Mouse (Mus musculus): ENCODE measurements around the gene Rrad. TPM values are rescaled to one million over a fixed set of nuclear protein-coding genes. Genes with fewer than 3 reads are reported as not detected.

Gene Rrad
- polyA plus RNA-seq, 1 experiment from 2014 or later, result 14.5 TPM

Other genes starting within 250 kb of the Rrad start
- 5.6 and 6.4 TPM in 2 replicates for gene Cmtm4, start 235.5 kb downstream of the Rrad start, polyA plus RNA-seq (2014; fragmentation: Nextera tagmentation; extraction: Ambion mirVana)
- gene Dync1li2, start 188.3 kb downstream of the Rrad start, polyA plus RNA-seq (2014; fragmentation: Nextera tagmentation; extraction: Ambion mirVana), result 25.8 and 56.6 TPM in 2 replicates
- gene Terb1, start 121.4 kb downstream of the Rrad start, polyA plus RNA-seq (2014; fragmentation: Nextera tagmentation; extraction: Ambion mirVana), result 0.33 and 0.79 TPM in 2 replicates
- gene Nae1, start 96.7 kb downstream of the Rrad start, polyA plus RNA-seq (2014; fragmentation: Nextera tagmentation; extraction: Ambion mirVana), result 123 and 129 TPM in 2 replicates
- 1.3 and 1.8 TPM in 2 replicates for gene Car7, start 96.6 kb downstream of the Rrad start, polyA plus RNA-seq (2014; fragmentation: Nextera tagmentation; extraction: Ambion mirVana)
- gene Pdp2, start 39.9 kb downstream of the Rrad start, polyA plus RNA-seq (2014; fragmentation: Nextera tagmentation; extraction: Ambion mirVana), result 15.1 and 18.7 TPM in 2 replicates
- 166 and 200 TPM in 2 replicates for gene Cdh16, start 6.9 kb downstream of the Rrad start, polyA plus RNA-seq (2014; fragmentation: Nextera tagmentation; extraction: Ambion mirVana)
- 94.4 and 111 TPM in 2 replicates for gene Ciao2b, start 10.6 kb upstream of the Rrad start, polyA plus RNA-seq (2014; fragmentation: Nextera tagmentation; extraction: Ambion mirVana)
- not detected in 2 replicates for gene Ces2a, start 102.7 kb upstream of the Rrad start, polyA plus RNA-seq (2014; fragmentation: Nextera tagmentation; extraction: Ambion mirVana)
- 0.46 and 0.61 TPM in 2 replicates for gene Ces2b, start 200.2 kb upstream of the Rrad start, polyA plus RNA-seq (2014; fragmentation: Nextera tagmentation; extraction: Ambion mirVana)
- 0.11 TPM in 1 of 2 replicates, not detected in the other for gene Ces2c, start 215.7 kb upstream of the Rrad start, polyA plus RNA-seq (2014; fragmentation: Nextera tagmentation; extraction: Ambion mirVana)